Mouse (Mus musculus) right cerebral cortex, adult 2 months (tissue): ENCODE results near the gene Gbp5.
"Not testable (repeated sequence)": the region's sequence is repeated elsewhere in the genome, so short reads cannot be mapped to it uniquely, and the experiment has no call there.

Experiments
- DNase-seq, 2 experiments: peaks; one replicate each; pipeline ENCODE4 v3.0.0; 2021 to 2022; ENCODE audit warnings: low spot score in 2 of 2

The Gbp5 gene

DNA sequence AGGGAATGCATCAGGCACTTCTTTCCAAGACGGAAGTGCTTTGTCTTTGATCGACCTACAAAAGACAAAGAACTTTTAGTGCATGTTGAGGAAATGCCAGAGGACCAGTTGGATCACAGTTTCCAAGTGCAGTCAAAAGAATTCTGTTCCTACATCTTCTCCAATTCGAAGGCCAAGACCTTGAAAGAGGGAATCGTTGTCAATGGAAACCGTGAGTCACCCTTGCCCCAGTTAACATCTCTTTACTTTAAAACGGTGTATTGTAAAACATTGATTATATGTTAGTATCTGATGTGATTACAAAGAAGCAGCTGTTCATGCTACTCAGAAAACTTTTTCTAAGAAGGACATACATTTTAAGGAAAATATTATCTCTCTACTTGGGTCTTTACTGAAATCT, 47.6 kb downstream of the Gbp5 start:
- no peak for DNase-seq

DNA sequence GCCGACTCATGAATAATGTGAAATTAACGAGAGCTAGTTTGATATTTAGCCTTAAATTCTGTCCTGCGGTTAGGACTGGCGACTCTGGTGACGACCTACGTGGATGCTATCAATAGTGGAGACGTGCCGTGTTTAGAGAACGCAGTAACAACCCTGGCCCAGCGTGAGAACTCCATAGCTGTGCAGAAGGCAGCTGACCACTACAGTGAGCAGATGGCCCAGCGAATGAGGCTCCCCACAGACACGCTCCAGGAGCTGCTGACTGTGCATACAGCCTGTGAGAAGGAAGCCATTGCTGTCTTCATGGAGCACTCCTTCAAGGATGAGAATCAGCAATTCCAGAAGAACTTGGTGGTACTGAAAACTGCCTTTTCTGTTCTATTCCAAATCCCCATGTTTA, 49.0 kb downstream of the Gbp5 start:
- not testable (repeated sequence) for DNase-seq

DNA sequence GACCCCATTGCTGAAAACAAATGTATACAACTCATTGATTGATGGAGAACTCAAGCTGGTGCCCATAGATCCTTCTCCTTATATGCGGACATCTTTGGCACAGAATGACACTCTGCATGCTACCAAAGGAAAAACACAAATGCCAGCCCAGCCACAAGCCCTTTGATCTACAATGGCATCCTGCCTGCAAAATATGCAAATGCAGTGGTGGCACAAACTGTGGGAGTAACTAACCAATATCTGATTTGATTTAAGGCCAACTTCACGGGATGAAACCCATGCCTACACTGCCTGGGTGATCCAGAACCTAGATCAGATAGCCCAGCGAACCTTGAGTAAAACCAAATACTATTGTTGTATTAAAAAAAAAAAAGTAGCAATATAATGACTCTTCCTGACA, 52.9 kb downstream of the Gbp5 start:
- DNase-seq = no peak

DNA sequence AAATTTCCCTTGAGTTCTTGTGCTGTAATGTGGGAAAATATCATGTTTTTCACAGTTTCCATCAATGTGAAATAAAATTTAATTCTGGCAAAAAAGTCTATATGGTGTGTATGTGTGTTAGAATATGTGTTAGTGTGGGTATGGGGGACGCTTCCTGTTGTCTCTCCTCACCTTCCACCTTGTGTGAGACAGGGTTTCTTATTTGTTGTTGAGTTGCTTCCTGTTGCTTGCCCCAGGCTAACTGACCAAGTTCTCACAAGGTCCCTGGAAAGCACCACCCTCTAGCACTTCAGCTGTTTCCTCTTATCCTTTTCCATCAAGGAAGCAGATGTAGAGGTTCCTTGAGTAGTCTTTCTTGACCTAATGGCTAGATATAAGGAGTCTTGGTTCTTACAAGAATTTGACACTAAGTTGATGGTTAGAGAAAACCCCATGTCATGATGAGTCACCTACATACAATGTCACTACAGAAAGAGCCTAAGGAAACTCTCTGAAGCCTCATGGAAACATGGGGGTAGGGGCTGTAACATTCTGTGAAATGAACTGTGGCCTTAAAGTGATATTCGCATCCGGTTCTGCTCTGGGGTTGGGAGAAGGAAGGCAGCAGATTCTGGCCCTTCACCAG, 56.4 kb downstream of the Gbp5 start:
- DNase-seq = no peak

DNA sequence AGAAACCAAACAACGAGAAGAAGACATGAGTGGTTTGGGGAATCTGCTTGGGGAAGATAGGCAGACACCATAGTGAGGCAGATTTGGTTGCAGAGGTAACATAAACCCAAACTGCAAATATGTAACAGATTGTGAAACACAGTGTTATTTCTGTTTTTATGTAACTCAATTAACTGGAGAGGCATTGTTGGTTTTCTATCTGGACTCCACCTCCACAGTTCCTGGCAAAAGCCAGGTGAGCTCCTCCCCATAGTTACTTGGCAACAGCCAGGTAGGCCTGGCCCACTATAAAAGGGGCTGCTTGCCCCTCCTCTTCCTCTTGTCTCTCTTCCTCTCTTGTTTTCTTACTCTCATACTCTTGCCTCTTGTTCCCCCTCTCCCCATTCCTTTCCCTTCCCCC, 60.8 kb downstream of the Gbp5 start:
- no peak for DNase-seq

DNA sequence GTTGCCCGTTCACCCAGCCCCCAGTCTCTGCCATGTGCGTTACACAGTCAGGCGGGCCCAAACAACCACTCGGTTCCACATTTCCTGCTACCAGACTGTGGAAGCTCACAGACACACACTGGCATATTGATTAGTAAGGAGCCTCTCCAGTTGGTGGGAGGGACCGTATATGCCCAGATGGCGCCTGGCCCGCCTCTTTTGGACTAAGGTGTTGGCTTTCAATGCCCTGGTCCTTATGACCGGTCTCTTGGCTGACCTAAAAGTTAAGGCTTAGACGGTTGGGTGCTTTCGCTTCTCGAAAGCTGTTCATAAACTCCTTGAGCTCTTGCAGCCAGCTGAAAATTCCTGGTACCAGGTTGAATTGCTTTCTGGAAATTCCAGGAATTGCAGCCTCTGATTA, 61.8 kb downstream of the Gbp5 start:
- no peak for DNase-seq

DNA sequence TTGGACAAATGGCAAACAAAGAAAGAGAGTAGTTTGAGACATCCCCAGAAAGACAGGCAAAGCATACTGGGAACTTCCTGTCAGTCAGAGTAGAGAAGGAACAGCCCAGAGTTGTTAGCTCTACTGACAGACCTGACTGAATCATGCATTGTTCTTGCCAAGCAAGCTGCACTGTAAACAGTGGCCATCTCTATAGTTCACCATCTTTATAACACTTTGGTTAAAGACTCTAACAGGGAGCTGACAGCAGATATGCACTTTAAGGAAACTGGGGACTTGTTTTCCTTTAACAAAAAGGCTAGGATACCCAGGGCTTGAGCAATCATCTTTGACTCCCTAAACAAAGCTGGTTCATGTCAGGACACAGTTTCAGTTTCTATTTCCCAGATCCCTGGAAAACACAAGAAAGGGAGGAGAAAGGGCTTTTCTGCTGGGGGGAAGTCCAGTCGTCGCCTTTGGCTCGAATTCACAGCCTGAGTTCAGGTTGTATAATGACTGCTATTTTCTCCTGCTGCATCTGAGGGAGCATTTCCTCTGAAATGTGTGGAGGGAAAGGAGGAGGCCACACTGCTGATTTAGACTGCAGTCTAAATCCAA, 66.0 kb downstream of the Gbp5 start, which contains the start of gene Gbp3:
Gene Gbp3 (plus strand): TSS at position 395 of the 597 bp plus-strand sequence.
- DNase-seq = peak in 1 of 2 experiments; percentile 2

DNA sequence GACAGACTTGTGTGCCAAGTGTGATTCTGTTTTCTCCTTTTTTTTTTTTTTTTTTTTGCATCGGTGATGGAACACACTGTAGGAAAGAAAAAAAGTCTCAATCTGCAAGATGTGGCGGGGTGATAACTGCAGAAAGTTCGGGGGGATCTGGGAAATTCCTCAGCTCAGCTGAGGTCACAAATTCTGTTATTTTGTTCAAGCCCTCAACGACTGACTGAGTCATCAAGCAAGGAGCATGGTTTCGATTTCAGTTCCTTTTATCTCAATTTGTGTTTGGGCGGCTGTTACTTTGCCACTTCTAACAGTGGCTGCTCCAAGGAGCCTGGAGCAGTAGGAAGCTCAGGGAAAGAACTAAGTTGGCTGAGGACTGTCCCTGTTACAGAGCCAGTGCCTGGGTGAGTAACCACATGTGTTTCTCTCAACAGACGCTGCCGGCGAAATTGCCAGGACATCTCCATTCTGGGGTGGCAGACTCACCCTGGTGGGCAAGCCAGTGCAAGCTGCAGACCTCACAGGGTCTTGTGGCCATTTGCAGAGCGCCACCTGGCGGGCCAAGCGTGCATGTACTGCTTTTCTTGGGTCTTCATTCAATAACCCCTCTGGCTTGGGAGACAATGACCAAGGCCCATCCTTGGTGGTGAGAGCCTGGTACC, 66.6 kb downstream of the Gbp5 start:
- DNase-seq = peak; percentile 69 to 76

DNA sequence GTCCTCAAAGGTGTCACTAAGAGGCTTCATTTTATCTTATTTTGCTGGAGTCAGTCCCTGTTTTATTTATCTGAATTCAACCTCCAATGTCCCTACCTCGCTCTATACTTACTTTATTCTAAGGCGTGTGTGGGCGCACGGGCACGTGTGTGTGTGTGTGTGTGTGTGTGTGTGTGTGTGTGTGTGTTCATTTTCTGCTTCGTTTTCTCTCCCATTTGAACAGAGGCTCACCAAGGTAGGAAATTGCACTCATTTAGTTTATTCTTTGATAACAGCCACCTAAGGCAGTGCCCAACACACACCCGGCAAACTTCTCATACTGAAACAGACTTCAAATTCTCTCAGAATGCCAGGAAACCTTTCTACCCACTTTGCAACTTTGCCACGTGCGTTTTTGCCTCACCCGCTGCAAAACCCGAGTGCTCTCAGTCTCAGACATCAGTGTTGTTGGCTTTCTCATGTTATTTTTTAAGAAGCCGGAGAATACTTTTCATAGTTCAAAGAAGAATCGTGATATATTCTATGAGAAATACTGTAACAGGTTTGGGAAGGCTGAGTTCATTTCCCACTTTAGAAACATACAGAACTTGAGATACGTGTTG, 67.4 kb downstream of the Gbp5 start:
- no peak for DNase-seq

DNA sequence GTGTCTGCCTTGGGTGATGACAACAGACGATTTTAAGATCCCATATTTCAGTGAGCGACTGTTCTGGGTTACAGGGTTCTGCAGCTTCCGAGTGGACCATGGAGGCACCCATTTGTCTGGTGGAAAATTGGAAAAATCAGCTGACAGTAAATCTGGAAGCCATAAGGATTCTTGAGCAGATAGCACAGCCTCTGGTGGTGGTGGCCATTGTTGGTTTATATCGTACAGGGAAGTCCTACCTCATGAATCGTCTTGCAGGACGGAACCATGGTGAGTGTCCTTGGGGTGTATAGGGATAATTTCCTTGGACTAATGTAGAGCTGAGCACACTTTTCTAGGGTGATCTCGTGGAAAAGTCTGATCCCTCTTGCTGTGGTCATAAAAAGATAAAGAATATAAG, 67.9 kb downstream of the Gbp5 start:
- DNase-seq = no peak

DNA sequence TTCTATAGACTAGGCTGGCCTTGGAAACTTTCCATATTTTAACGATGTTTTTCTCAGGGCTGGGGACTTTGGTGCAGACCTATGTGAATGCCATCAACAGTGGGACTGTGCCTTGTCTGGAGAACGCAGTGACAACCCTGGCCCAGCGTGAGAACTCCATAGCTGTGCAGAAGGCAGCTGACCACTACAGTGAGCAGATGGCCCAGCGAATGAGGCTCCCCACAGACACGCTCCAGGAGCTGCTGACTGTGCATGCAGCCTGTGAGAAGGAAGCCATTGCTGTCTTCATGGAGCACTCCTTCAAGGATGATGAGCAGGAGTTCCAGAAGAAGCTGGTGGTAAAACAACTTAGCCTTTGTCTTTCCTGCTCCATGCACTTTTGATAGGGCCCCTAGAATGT, 73.7 kb downstream of the Gbp5 start:
- not testable (repeated sequence) for DNase-seq

DNA sequence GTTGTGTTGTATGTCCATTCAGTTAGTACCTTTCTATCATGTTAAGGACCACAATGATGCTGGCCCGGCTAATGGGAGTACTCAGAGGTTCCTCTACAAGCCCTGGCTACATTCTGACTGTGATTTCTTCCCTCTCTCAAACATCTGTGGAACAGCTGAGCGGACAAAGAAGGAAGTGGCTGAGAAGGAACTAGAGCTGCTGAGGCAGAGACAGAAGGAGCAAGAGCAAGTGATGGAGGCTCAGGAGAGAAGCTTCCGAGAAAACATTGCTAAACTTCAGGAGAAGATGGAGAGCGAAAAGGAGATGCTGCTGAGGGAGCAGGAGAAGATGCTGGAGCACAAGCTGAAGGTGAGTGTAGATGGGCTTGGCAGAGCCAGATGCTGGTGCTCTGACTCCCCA, 77.0 kb downstream of the Gbp5 start:
- no peak for DNase-seq
